9 mouse cellular contexts compared by ENCODE assay signal in the genomic region with DNA sequence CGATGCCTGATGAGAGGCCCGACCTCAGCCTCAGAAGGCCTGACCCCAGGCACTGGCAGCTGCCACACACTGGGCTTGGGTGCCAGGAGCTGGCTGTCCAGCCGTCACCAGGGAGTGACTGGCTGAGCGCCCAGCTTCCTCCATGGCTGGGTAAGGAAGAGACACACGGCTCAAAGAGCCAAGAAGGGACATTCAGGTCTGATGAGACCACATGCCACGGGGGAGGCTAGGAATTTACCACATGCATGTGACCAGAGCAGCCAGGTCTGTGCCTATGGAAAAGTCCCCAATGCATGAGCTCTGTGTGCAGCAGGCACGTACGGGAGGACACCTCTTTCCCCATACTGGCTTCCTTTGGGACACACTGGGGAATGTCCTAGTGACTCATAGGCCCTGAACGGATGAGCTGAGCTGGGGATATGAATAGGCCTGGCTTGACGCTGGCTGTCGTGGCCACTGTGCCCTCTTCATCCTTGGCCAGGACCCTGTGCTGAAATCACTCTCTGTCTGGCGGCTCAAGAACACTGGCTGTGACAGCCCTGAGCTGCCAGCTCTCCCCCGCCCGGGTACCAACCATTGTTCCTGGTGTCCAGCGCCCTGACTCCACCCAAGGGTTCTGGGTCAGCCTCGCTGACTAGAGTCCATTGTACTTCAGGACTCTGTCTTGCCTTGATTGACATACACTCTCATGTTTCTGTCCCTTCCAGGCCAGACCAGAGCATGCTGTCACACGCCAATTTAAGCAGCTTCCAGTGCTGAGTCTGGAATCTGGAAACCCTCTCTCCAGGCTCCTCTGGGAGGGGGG. TPM values are rescaled to one million over a fixed set of nuclear protein-coding genes. Genes with fewer than 3 reads are reported as not detected.
DNase-seq lines count a peak whose midpoint lies in the region; ATAC-seq lines count a peak whose summit lies in the region.
"Had no signal": no experiment of that assay in that cellular context is flagged by ENCODE, and none has a peak within 500 bp of the region (broad histone marks: within the 10 kb centered on the region; RNA-seq: fewer than 3 reads in every experiment).

No protein-coding gene starts in this region.

- no peaks in the 10 kb centered on the region for H3K9me3 ChIP-seq in forebrain, embryonic 10.5 days
- H3K9me3 ChIP-seq in forebrain, embryonic 13.5 days (replicated peaks) = 0 out of 2 replicates have a peak, but pooled peaks cover 3% of the 10 kb centered on the region
- no peaks in the 10 kb centered on the region for H3K9me3 ChIP-seq in heart, embryonic 13.5 days

- H3K27ac ChIP-seq in forebrain, embryonic 10.5 days = peak overlapping the region; percentile 37
- no peak overlapping the region for H3K27ac ChIP-seq in forebrain, embryonic 13.5 days
- peak overlapping the region; percentile 87 for H3K27ac ChIP-seq in heart, embryonic 13.5 days (replicated peaks)

- no peak overlapping the region for H3K4me2 ChIP-seq in forebrain, embryonic 13.5 days
- H3K4me2 ChIP-seq in heart, embryonic 13.5 days = peak overlapping the region; percentile 20

- no peak for DNase-seq in forebrain, embryonic 10.5 days (ENCODE audit: extremely low spot score, low spot score)
- DNase-seq in 3134 (ENCODE audit: extremely low read depth, insufficient read length, low spot score) = peak; percentile 82
- peak; percentile 71 to 81 for DNase-seq in cerebellum, postnatal 25 days
- peak; percentile 39 to 55 for DNase-seq in kidney, postnatal 4 days
- peak; percentile 29 for DNase-seq in testis, postnatal 14 days (ENCODE audit: low spot score)
- DNase-seq in T-cell, adult 2 months (ENCODE audit: low spot score) = no peak

- no peak for ATAC-seq in forebrain, embryonic 13.5 days
- ATAC-seq in heart, embryonic 13.5 days (ENCODE audit: extremely low read depth, insufficient number of reproducible peaks, low FRiP score, low TSS enrichment) = peak; percentile 33; the same call in 1 of the 2 replicates

- H3K4me1 ChIP-seq in forebrain, embryonic 10.5 days = peaks cover 13% of the 10 kb centered on the region; the same call in 1 of the 2 replicates
- H3K4me1 ChIP-seq in forebrain, embryonic 13.5 days = peaks cover 13% of the 10 kb centered on the region; the same call in 1 of the 2 replicates
- H3K4me1 ChIP-seq in heart, embryonic 13.5 days = peaks cover 42% of the 10 kb centered on the region
- H3K4me1 ChIP-seq: megakaryocyte, embryonic 14.5 days had no signal

- no peak overlapping the region for H3K9ac ChIP-seq in forebrain, embryonic 13.5 days
- peak overlapping the region; percentile 64 for H3K9ac ChIP-seq in heart, embryonic 13.5 days

- WGBS in forebrain, embryonic 10.5 days = 70% methylated on average over 17 of the region's 17 CpGs
- 59% methylated on average over 17 of the region's 17 CpGs for WGBS in forebrain, embryonic 13.5 days
- 37% methylated on average over 17 of the region's 17 CpGs for WGBS in heart, embryonic 13.5 days

- H3K4me3 ChIP-seq in forebrain, embryonic 10.5 days = no peak overlapping the region
- H3K4me3 ChIP-seq in forebrain, embryonic 13.5 days = no peak overlapping the region
- H3K4me3 ChIP-seq in heart, embryonic 13.5 days = peak overlapping the region; percentile 4; the same call in 1 of the 2 replicates

- H3K36me3 ChIP-seq in forebrain, embryonic 10.5 days (replicated peaks) = no peaks in the 10 kb centered on the region
- H3K36me3 ChIP-seq in forebrain, embryonic 13.5 days (ENCODE audit: poor library complexity, severe bottlenecking) = no peaks in the 10 kb centered on the region
- H3K36me3 ChIP-seq in heart, embryonic 13.5 days = peaks cover 28% of the 10 kb centered on the region

- no peaks in the 10 kb centered on the region for H3K27me3 ChIP-seq in forebrain, embryonic 10.5 days (ENCODE audit: poor library complexity, severe bottlenecking)
- H3K27me3 ChIP-seq in forebrain, embryonic 13.5 days = no peaks in the 10 kb centered on the region
- H3K27me3 ChIP-seq in heart, embryonic 13.5 days (replicated peaks) = no peaks in the 10 kb centered on the region

RNA-seq across cellular contexts. Expression of a gene that starts 9.3 kb away (rescaled TPM):
- polyA plus RNA-seq in forebrain, embryonic 10.5 days (2016; fragmentation: Nextera tagmentation; extraction: Ambion mirVana) = 0.10 and 0.27 TPM in 2 replicates
- 0.65 and 0.68 TPM in 2 replicates for polyA plus RNA-seq in forebrain, embryonic 13.5 days (2015; fragmentation: Nextera tagmentation; extraction: Ambion mirVana)
- 17.1 and 17.7 TPM in 2 replicates for polyA plus RNA-seq in heart, embryonic 13.5 days (2015; fragmentation: Nextera tagmentation; extraction: Ambion mirVana)

Comparison
In these comparisons a context has a peak if more than half of its experiments do, and no peak if none do; other contexts are left out.
1. DNase-seq: peak in 3134 (single experiment), cerebellum, postnatal 25 days (2 of 2), kidney, postnatal 4 days (2 of 2) and testis, postnatal 14 days (single experiment); none in forebrain, embryonic 10.5 days (single experiment) and T-cell, adult 2 months (single experiment).
2. RNA of a gene that starts 9.3 kb away (polyA plus RNA-seq): 17.1 to 17.7 TPM in heart, embryonic 13.5 days; 0.65 to 0.68 TPM in forebrain, embryonic 13.5 days and 0.10 to 0.27 TPM in forebrain, embryonic 10.5 days; every median in the first group is over 10 times any median in the second.